Mouse (Mus musculus) retina, adult 2 months (tissue): Measurements from ENCODE around the gene Wdfy2.
A peak's percentile ranks its signal among the peaks of the same experiment; 100 is the strongest.

ENCODE experiments used
- DNase-seq: peaks from one replicate; pipeline ENCODE4 v3.0.0-alpha.2; 2012; ENCODE audit warnings: low read depth, low spot score

The Wdfy2 gene

GRCm38 (mm10) chr14:62924800-62925199, 87.3 kb downstream of the Wdfy2 start:
- DNase-seq = no peak

GRCm38 (mm10) chr14:62928101-62928541, 90.6 kb downstream of the Wdfy2 start:
- no peak for DNase-seq

DNA sequence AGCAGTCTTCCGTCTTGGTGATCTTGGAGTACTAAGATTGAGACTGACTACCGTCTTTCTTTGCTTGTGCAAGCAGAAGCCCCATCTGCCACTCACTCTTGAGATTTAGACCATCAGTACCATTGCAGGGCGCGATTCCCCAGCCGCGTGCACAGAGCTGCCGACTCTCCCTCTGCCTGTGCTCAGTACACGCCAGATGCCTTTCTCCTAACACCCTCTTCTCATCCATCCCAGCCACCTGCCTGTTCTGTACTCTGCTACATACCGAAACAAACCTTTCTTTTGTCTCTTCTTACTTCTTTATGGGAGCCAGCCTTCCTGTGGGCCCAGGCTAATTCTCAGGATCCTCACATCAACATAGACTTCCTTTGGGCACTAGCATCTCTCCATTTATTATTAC, 97.9 kb downstream of the Wdfy2 start:
- no peak for DNase-seq

DNA sequence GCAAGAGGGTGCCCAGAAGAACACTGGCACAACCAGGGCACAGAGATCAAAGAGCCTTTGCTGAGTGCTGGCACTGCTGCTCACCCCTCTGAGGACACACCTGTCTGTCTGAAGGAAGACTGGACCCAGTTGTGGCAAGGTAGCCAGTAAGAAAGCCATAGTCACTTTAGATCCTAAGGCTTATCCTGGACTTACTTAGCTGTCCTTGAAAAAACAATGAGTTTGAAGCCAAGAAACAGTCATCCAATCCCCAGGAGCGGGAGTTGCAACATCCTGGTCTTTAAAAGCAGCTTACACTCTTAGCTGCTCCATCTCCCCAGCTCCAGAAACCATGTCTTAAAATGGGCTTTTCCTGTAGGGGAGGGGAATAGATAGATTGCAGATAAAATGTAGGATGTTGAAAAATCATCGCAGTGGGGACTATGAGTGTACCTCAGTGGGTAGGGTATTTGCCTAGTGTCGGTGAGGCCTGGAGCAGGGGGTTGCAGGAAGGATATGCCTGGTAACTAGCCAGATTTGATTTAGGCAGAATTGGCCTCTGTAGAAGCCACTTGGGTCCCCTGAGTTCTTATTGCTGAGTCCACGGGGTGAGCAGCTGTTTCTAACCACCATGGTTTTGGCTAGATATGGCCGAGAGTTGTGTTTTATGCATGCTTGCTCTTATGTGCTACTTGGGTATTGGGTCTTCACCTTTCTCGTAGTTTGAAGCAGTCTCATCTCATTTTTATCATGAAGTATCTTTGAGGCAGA, 99.3 kb downstream of the Wdfy2 start:
- DNase-seq = no peak

- no peak for DNase-seq
Measured at GRCm38 (mm10) chr14:62937675-62938074, 100.2 kb downstream of the Wdfy2 start.

DNA sequence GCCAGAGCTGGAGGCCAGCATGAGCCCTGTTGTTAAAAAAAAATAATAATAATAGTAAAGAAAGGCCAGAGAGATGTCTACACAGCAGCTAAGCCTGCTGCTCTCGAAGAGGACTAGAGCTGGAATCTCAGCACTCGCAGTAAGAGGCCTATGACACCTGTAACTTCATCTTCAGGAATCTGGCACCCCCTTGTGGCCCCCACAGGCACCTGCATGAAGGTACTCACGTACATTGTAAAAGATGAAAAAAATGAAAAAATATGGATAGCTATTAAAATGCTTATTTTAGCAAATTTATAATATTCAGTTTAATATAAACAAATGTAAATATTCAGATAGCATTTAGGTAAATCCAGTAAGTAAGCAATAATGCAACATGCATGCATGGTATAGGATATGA, 102.0 kb downstream of the Wdfy2 start:
- DNase-seq = no peak

- DNase-seq = no peak
Measured at GRCm38 (mm10) chr14:62940383-62941074, 103.1 kb downstream of the Wdfy2 start.

DNA sequence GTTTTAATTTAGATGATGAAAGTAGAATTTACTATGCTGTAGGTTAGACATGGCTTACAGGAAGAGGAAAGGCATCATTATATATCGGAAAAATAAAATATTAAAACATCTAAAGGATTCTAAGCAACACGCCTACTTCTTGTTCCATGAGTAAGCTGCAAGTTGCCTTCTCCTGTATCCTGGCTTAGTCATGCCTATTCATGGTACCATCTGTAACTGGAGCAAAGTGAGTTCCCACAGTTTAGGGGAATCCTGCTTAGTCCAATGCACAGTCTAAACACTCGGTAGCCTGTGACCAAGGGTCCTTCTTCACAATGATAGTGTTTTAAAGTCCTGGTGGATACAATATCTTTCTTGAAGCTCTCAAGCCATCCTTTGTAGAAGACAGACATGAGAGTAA, 109.3 kb downstream of the Wdfy2 start:
- no peak for DNase-seq

DNA sequence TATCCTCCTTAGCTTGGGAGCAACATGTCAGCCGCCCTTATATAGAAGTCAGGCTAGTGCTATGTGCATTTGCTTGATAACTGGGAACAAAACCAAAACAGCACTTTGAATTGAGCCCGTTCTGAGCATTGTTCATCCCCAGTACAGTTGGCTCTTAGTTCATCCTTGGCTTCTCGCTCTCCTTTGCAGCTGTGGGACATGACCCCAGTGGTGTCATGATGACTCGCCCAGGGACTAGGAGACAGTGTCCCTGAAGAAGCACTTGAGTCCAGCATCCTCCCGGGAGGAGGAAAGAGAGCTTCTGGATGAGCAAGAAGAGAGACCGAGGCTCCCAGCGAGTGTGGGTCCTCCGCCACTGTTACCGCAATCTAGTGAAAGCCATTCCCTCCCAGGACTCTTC, 118.6 kb downstream of the Wdfy2 start:
- DNase-seq = no peak

DNA sequence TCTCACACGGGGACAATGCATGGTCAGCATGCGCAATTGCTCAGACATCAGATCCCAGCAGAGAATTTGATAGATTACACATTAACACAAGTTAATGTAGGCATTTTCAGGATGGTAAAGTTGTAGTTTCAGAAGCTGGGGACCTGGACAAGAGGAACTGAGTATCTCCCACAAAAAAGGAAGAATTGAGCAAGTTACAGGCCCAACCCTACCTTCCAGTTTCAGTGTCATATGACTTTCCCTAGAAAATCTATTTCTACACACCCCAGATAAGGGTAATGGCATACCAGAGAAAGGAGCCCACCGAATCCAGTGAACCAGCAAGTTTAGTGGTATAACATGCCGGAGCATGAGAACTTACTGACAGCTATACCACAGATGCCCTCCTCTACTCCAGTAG, 126.2 kb downstream of the Wdfy2 start:
- DNase-seq = no peak

- no peak for DNase-seq
Measured at GRCm38 (mm10) chr14:62965342-62965741, 127.9 kb downstream of the Wdfy2 start.

DNA sequence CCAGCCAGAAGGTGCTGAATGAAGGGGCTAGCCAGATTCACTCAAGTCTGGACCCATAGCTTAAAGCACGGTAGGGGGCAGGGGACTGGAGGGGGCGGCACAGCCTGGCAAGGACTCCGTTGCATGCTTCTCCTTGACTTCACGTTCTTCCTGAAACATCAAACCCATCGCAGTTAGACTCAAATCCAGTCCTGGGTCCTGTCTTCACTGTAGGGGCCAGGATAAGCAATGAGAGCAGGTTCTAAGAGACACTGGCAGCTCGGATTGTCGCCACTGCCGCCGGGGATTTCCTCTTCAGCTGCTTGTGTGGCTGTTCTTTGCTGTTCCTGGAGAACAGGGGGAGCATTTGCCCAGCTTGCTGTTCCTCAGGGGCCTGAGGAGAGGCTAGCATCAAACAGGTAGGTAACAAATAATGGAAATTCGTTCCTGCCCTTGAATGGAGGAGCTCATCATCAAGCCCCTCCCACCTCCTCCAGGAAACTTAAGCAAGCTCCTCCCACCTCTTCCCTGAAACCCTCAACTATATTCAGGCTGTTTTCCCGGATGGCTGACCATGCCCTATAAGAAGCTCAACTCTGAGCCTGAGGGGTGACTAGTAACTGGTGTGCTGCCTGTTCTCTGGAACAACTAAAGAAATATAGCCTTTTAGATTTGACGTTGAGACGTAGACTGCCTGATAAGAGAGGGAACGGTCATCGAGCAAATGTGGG, 128.5 kb downstream of the Wdfy2 start:
- no peak for DNase-seq

DNA sequence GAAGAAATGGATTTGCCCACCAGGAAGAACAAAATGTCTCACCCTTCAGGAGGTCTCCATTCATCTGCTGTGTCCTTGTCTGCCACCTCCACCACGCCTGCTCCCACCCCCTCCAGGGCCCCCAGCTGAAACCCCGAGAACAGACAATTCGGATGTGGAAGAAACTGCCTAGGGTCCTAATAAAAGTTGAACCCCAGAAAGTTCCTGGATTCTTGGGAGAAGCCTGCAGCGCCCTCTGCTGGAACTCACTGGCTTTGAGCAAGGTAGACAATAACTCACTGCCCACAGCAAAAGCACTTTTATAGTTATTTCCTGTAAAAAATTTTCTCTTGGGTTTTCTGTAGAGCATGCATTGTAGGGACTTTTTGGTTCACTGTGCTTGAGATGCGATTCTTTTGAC, 137.6 kb downstream of the Wdfy2 start:
- peak; percentile 26 for DNase-seq

GRCm38 (mm10) chr14:62979815-62980214, 142.3 kb downstream of the Wdfy2 start:
- DNase-seq = no peak

- no peak for DNase-seq
Measured at GRCm38 (mm10) chr14:62984410-62984809, 146.9 kb downstream of the Wdfy2 start, which contains the start of gene Defb48. Defb48 (minus strand) TSS chr14:62984510.

DNA sequence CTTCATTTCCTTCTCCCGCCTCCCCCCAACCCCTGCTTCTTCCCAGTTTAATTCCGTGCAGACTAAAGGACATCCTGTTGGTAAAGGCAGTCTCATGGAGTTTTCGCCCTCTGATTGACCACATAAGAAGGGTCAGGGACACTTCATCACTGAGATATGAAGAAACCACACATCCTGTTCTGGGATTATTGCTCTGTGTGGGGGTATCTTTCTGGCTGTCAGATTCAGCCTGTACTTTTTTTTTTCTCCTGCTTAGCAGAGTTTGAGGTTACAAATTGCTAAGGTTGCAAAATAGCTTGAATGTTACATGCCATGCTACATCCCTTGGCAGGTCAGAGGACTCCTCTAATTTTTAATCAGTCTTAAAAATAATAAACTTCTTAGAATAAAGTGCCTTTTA, 153.8 kb downstream of the Wdfy2 start:
- DNase-seq = no peak

GRCm38 (mm10) chr14:62991849-62992510, 154.5 kb downstream of the Wdfy2 start:
- DNase-seq = no peak

DNA sequence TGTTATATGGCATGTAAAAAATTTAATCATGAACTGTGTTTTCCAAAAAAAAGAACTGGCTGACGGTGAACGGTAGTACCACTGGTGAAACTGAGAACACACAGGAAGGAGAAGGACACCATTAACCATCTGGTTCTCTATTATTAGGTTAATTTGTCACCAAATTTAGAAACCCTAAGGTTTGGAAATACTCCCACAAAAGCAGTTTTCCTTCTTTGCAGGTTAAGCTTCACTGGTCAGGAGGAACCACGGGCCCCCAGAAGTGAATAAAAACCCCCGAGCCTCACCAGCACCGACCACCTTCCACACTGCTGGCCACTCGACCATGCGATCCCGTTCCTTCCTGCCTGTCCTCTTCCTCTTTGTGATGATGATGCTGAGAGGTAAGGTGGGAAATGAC, 160.3 kb downstream of the Wdfy2 start, which contains the start of gene Defb47:
Defb47 (plus strand) TSS at position 301 of the 400 bp plus-strand sequence.
- DNase-seq = no peak

DNA sequence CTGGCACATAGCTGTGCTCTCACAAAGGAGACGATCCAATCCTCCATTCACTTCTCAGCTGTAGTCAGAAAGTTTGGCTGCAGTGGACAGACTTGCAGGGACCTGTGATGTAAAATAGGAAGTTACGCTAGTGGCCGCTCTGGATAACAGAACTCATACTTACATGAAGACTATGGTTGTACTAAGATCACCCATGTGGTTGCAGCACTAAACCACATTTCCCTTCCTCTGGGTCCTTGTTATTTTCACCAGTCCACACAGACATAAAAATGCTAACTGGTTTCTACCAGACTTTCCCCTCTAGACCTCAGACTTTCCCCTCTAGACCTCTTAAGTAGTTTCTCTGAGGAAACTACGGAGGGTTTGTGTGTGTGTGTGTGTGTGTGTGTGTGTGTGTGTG, 161.5 kb downstream of the Wdfy2 start:
- DNase-seq = no peak

- DNase-seq = no peak
Measured at GRCm38 (mm10) chr14:63002588-63002987, 165.1 kb downstream of the Wdfy2 start.
